Mouse (Mus musculus) midbrain, embryonic 12.5 days (tissue): ENCODE data around the gene Fut4. TPM values are rescaled to one million over a fixed set of nuclear protein-coding genes. Genes with fewer than 3 reads are reported as not detected.

Experiments used
- polyA plus RNA-seq: library from polyadenylated mRNA; unstranded; fragments of >200 nt; fragmentation: Nextera tagmentation; extraction: Ambion mirVana; gene quantifications from 2 replicates; pipeline ENCODE4 v1.2.1, GENCODE M21; 2016

Fut4 gene
- polyA plus RNA-seq, 1 experiment from 2014 or later, result 1.2 TPM

Other genes with a start within 250 kb of the Fut4 start
- gene Amotl1, start 107.3 kb downstream of the Fut4 start, polyA plus RNA-seq, result 14.6 and 15.7 TPM in 2 replicates
- gene Piwil4, start 11.7 kb downstream of the Fut4 start, polyA plus RNA-seq, result 0.06 and 0.27 TPM in 2 replicates
- 0.37 and 1.1 TPM in 2 replicates for gene 1700012B09Rik, start 18.6 kb upstream of the Fut4 start, polyA plus RNA-seq
- 27.3 and 31.7 TPM in 2 replicates for gene Mre11a, start 32.3 kb upstream of the Fut4 start, polyA plus RNA-seq
- 46.7 and 46.8 TPM in 2 replicates for gene Ankrd49, start 32.5 kb upstream of the Fut4 start, polyA plus RNA-seq
- 0.71 and 1.5 TPM in 2 replicates for gene Gpr83, start 107.8 kb upstream of the Fut4 start, polyA plus RNA-seq
- gene Izumo1r, start 151.6 kb upstream of the Fut4 start, polyA plus RNA-seq, result not detected in 2 replicates